Mouse (Mus musculus) fibroblast of lung, adult 2 months (primary cell): Measurements from ENCODE around the gene Kcnip1.

Experiments used
- DNase-seq: peaks from one replicate; pipeline ENCODE4 v3.0.0-alpha.2; 2011; ENCODE audit warnings: low read depth

Kcnip1 gene

DNA sequence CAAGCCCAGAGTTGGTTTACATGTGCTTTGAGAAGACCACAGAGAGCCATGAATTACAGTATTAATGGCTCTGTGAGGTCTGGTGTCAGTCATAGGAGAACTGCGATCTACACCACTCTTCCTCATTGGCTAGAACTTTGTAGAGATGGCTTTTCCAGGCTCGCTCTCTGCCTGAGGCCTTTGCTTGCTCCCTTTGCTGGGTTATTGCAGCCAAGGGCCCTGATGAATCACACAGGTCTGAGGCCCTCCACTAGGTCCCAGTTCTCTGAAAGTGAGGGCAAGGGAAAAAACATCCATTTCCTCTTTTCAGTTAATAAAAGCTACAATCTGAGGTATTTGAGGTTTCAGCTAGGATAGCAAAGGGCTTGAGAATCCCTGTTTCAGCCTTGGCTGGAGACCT, 329.4 kb downstream of the Kcnip1 start:
- DNase-seq = no peak

- peak; percentile 49 for DNase-seq
Measured at GRCm38 (mm10) chr11:33660016-33660913, 332.7 kb downstream of the Kcnip1 start.

- peak; percentile 74 for DNase-seq
Measured at GRCm38 (mm10) chr11:33655861-33656593, 336.9 kb downstream of the Kcnip1 start.

DNA sequence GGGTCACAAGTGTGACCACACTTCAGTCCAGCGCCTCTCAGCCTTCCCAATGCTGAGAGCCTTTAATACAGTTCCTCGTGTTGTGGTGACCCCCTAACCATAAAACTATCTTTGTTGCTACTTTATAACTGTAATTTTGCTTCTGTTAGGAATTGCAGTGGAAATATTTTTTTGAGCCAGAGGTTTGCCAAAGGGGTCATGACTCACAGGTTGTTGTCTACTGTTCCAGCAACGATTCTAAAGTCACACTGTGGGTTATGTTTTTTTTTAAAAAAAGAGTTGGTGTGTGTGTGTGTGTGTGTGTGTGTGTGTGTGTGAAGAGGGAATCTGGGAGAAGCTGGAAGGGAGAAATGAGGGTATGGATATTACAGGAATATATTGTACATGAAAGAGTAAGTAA, 337.7 kb downstream of the Kcnip1 start:
- peak; percentile 61 for DNase-seq

DNA sequence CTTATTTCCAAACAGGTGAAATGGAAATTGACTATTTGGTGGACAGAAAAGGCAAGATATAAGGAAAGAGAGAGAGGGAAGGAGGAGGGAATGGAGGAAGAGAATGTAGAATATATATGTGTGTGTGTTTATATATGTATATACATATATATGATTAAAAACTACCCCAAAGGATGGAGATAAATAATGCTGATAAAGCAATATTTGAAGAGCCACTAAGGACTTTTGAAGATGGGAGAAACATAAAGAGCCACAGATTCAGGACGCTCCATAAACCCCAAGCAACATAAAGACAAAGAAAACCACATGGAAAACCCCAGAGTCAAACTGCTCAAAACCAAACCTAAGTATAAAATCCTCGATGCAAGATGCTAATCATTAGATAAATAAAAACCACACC, 338.5 kb downstream of the Kcnip1 start:
- DNase-seq = no peak

DNA sequence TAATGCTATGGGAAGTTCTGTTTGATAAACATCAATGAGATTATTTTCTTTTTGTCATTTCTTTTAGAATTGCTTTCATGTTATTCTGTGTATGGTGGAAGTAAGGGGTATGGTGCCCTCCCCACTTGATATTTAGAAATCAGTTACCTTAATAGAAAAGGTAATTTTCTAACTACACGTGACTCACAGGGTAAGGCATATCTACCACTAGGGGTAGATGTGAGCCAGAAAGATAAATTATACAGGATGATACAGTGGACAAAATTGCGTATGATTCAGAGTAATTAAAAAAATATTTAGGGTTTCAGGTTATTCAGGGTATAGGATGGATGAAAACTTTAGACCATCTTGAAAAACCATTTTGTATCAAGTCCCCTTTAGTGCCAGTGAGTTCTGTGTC, 343.6 kb downstream of the Kcnip1 start:
- no peak for DNase-seq

DNA sequence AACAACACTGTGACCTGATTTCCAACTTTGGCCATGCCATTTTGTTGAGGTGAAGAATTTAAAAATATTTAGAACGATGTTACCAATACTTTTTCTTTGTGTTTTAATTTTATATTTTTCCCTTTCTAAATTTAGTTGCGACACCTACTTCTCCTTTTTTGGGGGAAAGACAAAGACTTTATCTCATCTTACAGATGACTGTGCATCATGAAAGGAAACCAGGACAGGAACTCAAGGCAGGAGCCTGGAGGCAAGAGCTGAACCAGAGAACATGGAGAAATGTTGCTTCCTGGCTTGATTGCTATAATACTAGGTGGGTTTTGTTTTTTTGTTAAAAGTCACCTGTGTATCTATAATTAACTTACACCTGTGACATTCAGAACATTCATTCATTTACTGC, 355.8 kb downstream of the Kcnip1 start:
- DNase-seq = no peak

GRCm38 (mm10) chr11:33627136-33627742, 365.7 kb downstream of the Kcnip1 start:
- DNase-seq = no peak

- peak; percentile 38 for DNase-seq
Measured at GRCm38 (mm10) chr11:33614218-33614617, 378.7 kb downstream of the Kcnip1 start.

DNA sequence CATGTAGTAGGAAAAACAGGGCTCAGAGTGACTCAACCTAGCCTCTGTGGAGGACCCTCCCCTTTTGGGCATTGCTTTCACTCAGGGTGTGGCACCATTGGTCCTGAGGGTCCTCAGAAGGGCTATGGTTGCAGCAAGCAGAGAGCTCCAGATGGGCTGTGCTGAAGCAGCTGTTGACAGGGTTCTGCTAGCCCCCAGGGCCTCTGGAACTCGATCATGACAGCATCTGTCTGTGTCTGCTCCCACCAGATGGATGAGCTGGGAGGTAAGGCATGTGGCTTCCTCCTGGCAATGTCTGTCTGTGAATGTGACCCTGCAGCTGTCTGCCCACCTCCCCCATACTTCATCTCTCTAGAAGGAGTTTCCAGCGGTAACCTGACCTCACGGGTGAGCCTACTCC, 385.2 kb downstream of the Kcnip1 start:
- DNase-seq = no peak

DNA sequence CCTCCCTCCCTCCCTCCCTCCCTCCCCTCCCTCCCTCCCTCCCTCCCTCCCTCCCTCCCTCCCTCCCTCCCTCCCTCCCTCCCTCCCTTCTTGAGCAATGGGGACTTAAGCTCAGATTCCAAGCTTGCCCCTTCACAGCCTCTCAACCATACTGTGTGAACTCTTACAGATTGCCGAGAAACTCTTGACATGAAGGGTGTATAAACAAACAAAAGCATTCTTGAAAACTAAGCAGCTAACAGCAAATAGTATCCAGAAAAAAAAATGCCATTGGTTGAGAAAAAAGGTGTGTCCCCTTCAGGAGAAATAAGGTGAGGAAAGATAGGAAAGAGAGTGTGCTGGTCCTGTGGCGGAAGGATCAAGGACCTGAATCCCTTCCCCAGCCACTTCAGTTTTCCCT, 389.8 kb downstream of the Kcnip1 start:
- no peak for DNase-seq

DNA sequence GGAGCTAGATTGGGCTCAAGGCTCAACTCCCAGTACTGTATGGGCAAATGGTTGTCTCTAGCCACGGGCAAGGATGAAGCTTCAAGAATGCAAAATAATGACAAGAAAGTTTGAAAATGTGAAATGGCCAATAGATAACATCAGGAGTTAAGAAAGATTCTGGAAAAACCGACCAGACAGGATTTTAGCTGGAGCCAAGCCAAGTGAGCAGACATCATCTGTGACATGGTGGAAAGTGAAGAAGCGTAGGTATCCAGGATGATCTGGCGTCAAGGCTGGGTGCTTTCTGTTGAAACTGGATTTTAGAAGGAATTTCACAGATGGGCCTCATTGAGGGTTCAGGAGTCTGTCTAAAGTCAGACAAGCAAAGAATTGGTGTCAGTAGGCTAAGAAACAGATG, 394.0 kb downstream of the Kcnip1 start, which contains the start of gene D130052B06Rik:
TSS of gene D130052B06Rik (plus strand) at position 317 of the 400 bp plus-strand sequence.
- DNase-seq = no peak

- DNase-seq = no peak
Measured at GRCm38 (mm10) chr11:33596655-33597054, 396.3 kb downstream of the Kcnip1 start.

GRCm38 (mm10) chr11:33592826-33593225, 400.1 kb downstream of the Kcnip1 start:
- no peak for DNase-seq

DNA sequence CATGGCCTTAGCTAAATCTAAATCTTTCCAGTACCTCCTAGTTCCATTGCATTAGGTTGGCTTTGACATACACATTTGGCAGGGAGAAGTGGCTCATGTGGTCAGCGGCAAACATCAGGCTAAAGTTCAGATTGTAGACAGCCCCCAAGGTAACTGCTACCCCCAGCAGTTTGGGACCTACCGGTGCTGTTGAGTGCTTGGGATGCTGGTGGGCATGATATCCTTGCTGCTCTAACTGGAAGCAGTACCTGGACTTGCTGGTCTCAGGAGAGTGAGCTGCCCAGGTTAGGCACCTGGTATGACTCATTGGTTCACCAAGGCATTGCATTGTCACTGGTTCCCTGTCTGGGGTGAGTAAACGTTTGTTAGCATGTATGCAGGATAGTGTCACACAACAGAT, 402.2 kb downstream of the Kcnip1 start:
- no peak for DNase-seq

DNA sequence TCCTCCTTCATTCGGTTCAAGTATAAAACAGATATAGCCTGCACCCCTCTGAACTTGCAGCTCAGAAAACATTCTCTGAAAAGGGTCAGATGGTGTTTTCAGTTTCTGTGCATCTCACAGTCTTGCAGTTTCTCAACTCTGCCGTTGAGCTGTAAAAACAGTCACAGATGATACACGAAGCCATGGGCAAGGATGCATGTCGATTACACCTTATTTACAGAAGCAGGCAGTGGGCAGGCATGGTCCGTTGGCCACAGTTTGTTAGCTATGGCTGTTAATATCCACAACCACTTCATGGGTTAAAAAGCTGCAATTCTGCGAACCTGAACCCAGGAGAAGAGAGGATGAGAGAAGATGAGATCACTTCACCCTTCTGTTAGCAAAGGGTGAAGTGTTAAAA, 406.3 kb downstream of the Kcnip1 start:
- DNase-seq = no peak

DNA sequence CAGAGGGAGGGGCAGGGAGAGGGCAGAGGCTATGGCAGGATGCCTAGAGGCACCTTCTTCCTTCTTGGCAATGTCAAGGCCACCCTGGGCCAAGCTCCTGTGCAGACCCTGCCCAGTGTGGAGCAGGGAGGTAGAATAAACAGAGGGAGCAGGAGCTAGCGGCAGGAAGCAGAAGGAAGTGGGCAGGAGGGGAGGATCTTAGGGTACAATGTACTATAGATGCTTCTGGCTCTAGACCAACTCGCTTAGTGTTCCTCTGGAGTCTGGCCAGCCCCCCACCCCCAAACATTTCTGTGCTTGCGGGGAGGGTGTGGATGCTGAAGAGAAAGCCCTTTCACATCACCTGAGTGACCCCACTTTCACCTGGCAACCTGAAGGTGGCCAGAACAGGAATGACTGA, 413.3 kb downstream of the Kcnip1 start:
- no peak for DNase-seq
